Mouse (Mus musculus) midbrain, embryonic 15.5 days (tissue): Measurements from ENCODE around the gene Tnfsf13b. TPM values are rescaled to one million over a fixed set of nuclear protein-coding genes. Genes with fewer than 3 reads are reported as not detected.
A peak's percentile ranks its signal among the peaks of the same experiment; 100 is the strongest.

Experiments used
- ATAC-seq: fragments of 200-750 bp; cut with Nextera tagmentation; replicated peaks from 2 replicates; pipeline ENCODE4 v1.8.0; 2017; ENCODE audit warnings: moderate TSS enrichment
- H3K27ac ChIP-seq: fragments of 300-500 bp; sonication (generic); 2 replicates; pipeline ENCODE4 v1.5.1; 2015; ENCODE audit warnings: mild to moderate bottlenecking, inconsistent platforms
- H3K27me3 ChIP-seq: fragments of 300-500 bp; sonication (generic); replicated peaks from 2 replicates; pipeline ENCODE4 v1.6.1; 2015; ENCODE audit warnings: inconsistent platforms
- H3K36me3 ChIP-seq: fragments of 300-500 bp; sonication (generic); replicated peaks from 2 replicates; pipeline ENCODE4 v1.6.1; 2015; ENCODE audit warnings: inconsistent platforms
- H3K4me1 ChIP-seq: fragments of 300-500 bp; sonication (generic); 2 replicates; pipeline ENCODE4 v1.6.1; 2015; ENCODE audit warnings: inconsistent platforms
- H3K4me2 ChIP-seq: fragments of 300-500 bp; sonication (generic); 2 replicates; pipeline ENCODE4 v1.6.1; 2015; ENCODE audit warnings: inconsistent platforms, mild to moderate bottlenecking, moderate library complexity
- H3K4me3 ChIP-seq: fragments of 300-500 bp; sonication (generic); 2 replicates; pipeline ENCODE4 v1.5.1; 2015; ENCODE audit warnings: mild to moderate bottlenecking, inconsistent platforms
- H3K9ac ChIP-seq: fragments of 300-500 bp; sonication (generic); 2 replicates; pipeline ENCODE4 v1.6.1; 2015; ENCODE audit warnings: mild to moderate bottlenecking, inconsistent platforms
- H3K9me3 ChIP-seq: fragments of 300-500 bp; sonication (generic); 2 replicates; pipeline ENCODE4 v1.6.1; 2016; ENCODE audit warnings: inconsistent platforms
- WGBS: fragments of 180-500 bp; shearing (Covaris S2); methylation state at CpG from one replicate; pipeline ENCODE4 v1.1.7; 2015; ENCODE audit warnings: mixed read lengths; 5-methylcytosine and 5-hydroxymethylcytosine counted together
- polyA plus RNA-seq: library from polyadenylated mRNA; unstranded; fragments of >200 nt; fragmentation: Nextera tagmentation; extraction: Ambion mirVana; gene quantifications from 2 replicates; pipeline ENCODE4 v1.2.1, GENCODE M21; 2015

Tnfsf13b gene
- polyA plus RNA-seq, 1 experiment from 2014 or later = 0.58 TPM

GRCm38 (mm10) chr8:10004115-10004514 is 2.2 kb upstream of the Tnfsf13b start:
- no peaks in the 10 kb centered on the region for H3K27me3 ChIP-seq
- WGBS = 78% methylated on average over 7 of the region's 7 CpGs
- no peak overlapping the region for H3K4me2 ChIP-seq
- ATAC-seq = no peak
- H3K9me3 ChIP-seq = no peaks in the 10 kb centered on the region
- H3K27ac ChIP-seq = no peak overlapping the region
- peaks cover 9% of the 10 kb centered on the region; the same call in 1 of the 2 replicates for H3K4me1 ChIP-seq
- H3K9ac ChIP-seq = no peak overlapping the region
- no peaks in the 10 kb centered on the region for H3K36me3 ChIP-seq
- no peak overlapping the region for H3K4me3 ChIP-seq

GRCm38 (mm10) chr8:10006986-10007659 is 856 bp downstream of the Tnfsf13b start:
- 4% methylated on average over 29 of the region's 29 CpGs for WGBS
- H3K4me1 ChIP-seq = peaks cover 9% of the 10 kb centered on the region; the same call in 1 of the 2 replicates

GRCm38 (mm10) chr8:10007660-10008028 is 1.4 kb downstream of the Tnfsf13b start:
- no peak for ATAC-seq
- H3K4me3 ChIP-seq = peak overlapping the region; percentile 43
- H3K9me3 ChIP-seq = no peaks in the 10 kb centered on the region
- H3K27me3 ChIP-seq = no peaks in the 10 kb centered on the region
- H3K4me2 ChIP-seq = peak overlapping the region; percentile 66
- H3K27ac ChIP-seq = no peak overlapping the region
- H3K36me3 ChIP-seq = no peaks in the 10 kb centered on the region
- no peak overlapping the region; the same call in 1 of the 2 replicates for H3K9ac ChIP-seq
- WGBS = 37% methylated on average over 6 of the region's 6 CpGs
- peaks cover 9% of the 10 kb centered on the region; the same call in 1 of the 2 replicates for H3K4me1 ChIP-seq

More at GRCm38 (mm10) chr8:10006986-10007659, 856 bp downstream of the Tnfsf13b start:
- Histone ChIP-seq H3K27me3 (no peaks in the 10 kb centered on the region), H3K9ac (peak overlapping the region; percentile 15; the same call in 1 of the 2 replicates), H3K4me3 (peak overlapping the region; percentile 43), H3K27ac (no peak overlapping the region), H3K4me2 (peak overlapping the region; percentile 66), H3K36me3 (no peaks in the 10 kb centered on the region), H3K9me3 (no peaks in the 10 kb centered on the region)
- peak; percentile 87 for ATAC-seq

GRCm38 (mm10) chr8:10016252-10016651 is 10.0 kb downstream of the Tnfsf13b start:
- no peaks in the 10 kb centered on the region for H3K4me1 ChIP-seq
- H3K4me3 ChIP-seq = no peak overlapping the region
- 66% methylated on average over 1 of the region's 1 CpGs for WGBS
- no peak overlapping the region for H3K9ac ChIP-seq
- H3K4me2 ChIP-seq = no peak overlapping the region
- H3K27me3 ChIP-seq = no peaks in the 10 kb centered on the region; the same call in 1 of the 2 replicates
- no peak overlapping the region for H3K27ac ChIP-seq
- no peaks in the 10 kb centered on the region for H3K36me3 ChIP-seq
- no peaks in the 10 kb centered on the region for H3K9me3 ChIP-seq
- no peak for ATAC-seq

GRCm38 (mm10) chr8:10017231-10017630 is 11.0 kb downstream of the Tnfsf13b start:
- H3K4me3 ChIP-seq = no peak overlapping the region
- no peaks in the 10 kb centered on the region; the same call in 1 of the 2 replicates for H3K27me3 ChIP-seq
- H3K4me2 ChIP-seq = no peak overlapping the region
- ATAC-seq = no peak
- no peaks in the 10 kb centered on the region for H3K4me1 ChIP-seq
- no peaks in the 10 kb centered on the region for H3K9me3 ChIP-seq
- H3K9ac ChIP-seq = no peak overlapping the region
- no peaks in the 10 kb centered on the region for H3K36me3 ChIP-seq
- WGBS = 49% methylated on average over 3 of the region's 3 CpGs
- H3K27ac ChIP-seq = no peak overlapping the region

GRCm38 (mm10) chr8:10030320-10031060 is 24.2 kb downstream of the Tnfsf13b start:
- no peak overlapping the region for H3K4me2 ChIP-seq
- H3K9me3 ChIP-seq = no peaks in the 10 kb centered on the region
- no peaks in the 10 kb centered on the region for H3K27me3 ChIP-seq
- no peaks in the 10 kb centered on the region for H3K4me1 ChIP-seq
- H3K9ac ChIP-seq = no peak overlapping the region
- ATAC-seq = no peak
- H3K27ac ChIP-seq = no peak overlapping the region
- no peak overlapping the region for H3K4me3 ChIP-seq
- no peaks in the 10 kb centered on the region for H3K36me3 ChIP-seq
- 64% methylated on average over 8 of the region's 8 CpGs for WGBS

GRCm38 (mm10) chr8:10031177-10031576 is 24.9 kb downstream of the Tnfsf13b start:
- Histone ChIP-seq H3K27ac (no peak overlapping the region), H3K27me3 (no peaks in the 10 kb centered on the region), H3K4me1 (no peaks in the 10 kb centered on the region), H3K4me2 (no peak overlapping the region), H3K9me3 (no peaks in the 10 kb centered on the region), H3K9ac (no peak overlapping the region), H3K36me3 (no peaks in the 10 kb centered on the region), H3K4me3 (no peak overlapping the region)
- no peak for ATAC-seq
- WGBS = 88% methylated on average over 9 of the region's 9 CpGs

- ATAC-seq = no peak
- 85% methylated on average over 3 of the region's 3 CpGs for WGBS
- H3K9ac ChIP-seq = no peak overlapping the region
- no peaks in the 10 kb centered on the region for H3K9me3 ChIP-seq
- H3K36me3 ChIP-seq = no peaks in the 10 kb centered on the region
- no peak overlapping the region for H3K4me3 ChIP-seq
- no peak overlapping the region for H3K4me2 ChIP-seq
- H3K27ac ChIP-seq = no peak overlapping the region
- no peaks in the 10 kb centered on the region for H3K4me1 ChIP-seq
- no peaks in the 10 kb centered on the region for H3K27me3 ChIP-seq
These were observed 34.6 kb downstream of the Tnfsf13b start for GRCm38 (mm10) chr8:10040866-10041265.

GRCm38 (mm10) chr8:10043842-10044510 is 37.7 kb downstream of the Tnfsf13b start:
- Histone ChIP-seq H3K36me3 (no peaks in the 10 kb centered on the region), H3K9me3 (no peaks in the 10 kb centered on the region), H3K27ac (no peak overlapping the region), H3K4me2 (no peak overlapping the region), H3K27me3 (no peaks in the 10 kb centered on the region), H3K4me3 (no peak overlapping the region), H3K9ac (no peak overlapping the region), H3K4me1 (no peaks in the 10 kb centered on the region)
- WGBS = 56% methylated on average over 13 of the region's 13 CpGs
- ATAC-seq = peak; percentile 52; the same call in 1 of the 2 replicates

GRCm38 (mm10) chr8:10045743-10046142 is 39.5 kb downstream of the Tnfsf13b start:
- H3K36me3 ChIP-seq = no peaks in the 10 kb centered on the region
- no peaks in the 10 kb centered on the region for H3K4me1 ChIP-seq
- H3K9ac ChIP-seq = no peak overlapping the region
- no peak overlapping the region for H3K4me3 ChIP-seq
- no peaks in the 10 kb centered on the region for H3K27me3 ChIP-seq
- no peak overlapping the region for H3K27ac ChIP-seq
- no peak overlapping the region for H3K4me2 ChIP-seq
- peak; percentile 53; the same call in 1 of the 2 replicates for ATAC-seq
- 77% methylated on average over 1 of the region's 1 CpGs for WGBS
- H3K9me3 ChIP-seq = no peaks in the 10 kb centered on the region

- H3K27me3 ChIP-seq = no peaks in the 10 kb centered on the region
- no peak overlapping the region for H3K27ac ChIP-seq
- H3K9me3 ChIP-seq = no peaks in the 10 kb centered on the region
- no peak for ATAC-seq
- H3K9ac ChIP-seq = no peak overlapping the region
- H3K36me3 ChIP-seq = no peaks in the 10 kb centered on the region
- peaks cover 4% of the 10 kb centered on the region; the same call in 1 of the 2 replicates for H3K4me1 ChIP-seq
- no peak overlapping the region for H3K4me2 ChIP-seq
- 67% methylated on average over 8 of the region's 8 CpGs for WGBS
- H3K4me3 ChIP-seq = no peak overlapping the region
These were observed 42.9 kb downstream of the Tnfsf13b start for GRCm38 (mm10) chr8:10049162-10049561.

- Histone ChIP-seq H3K36me3 (no peaks in the 10 kb centered on the region), H3K27ac (no peak overlapping the region), H3K27me3 (no peaks in the 10 kb centered on the region), H3K9ac (no peak overlapping the region), H3K4me3 (no peak overlapping the region), H3K4me2 (no peak overlapping the region), H3K9me3 (no peaks in the 10 kb centered on the region), H3K4me1 (peaks cover 4% of the 10 kb centered on the region; the same call in 1 of the 2 replicates)
- ATAC-seq = no peak
- WGBS = 65% methylated on average over 3 of the region's 3 CpGs
These were observed 45.3 kb downstream of the Tnfsf13b start for GRCm38 (mm10) chr8:10051576-10051975.
